Mouse (Mus musculus) layer of hippocampus, adult 9-11 months (tissue): ENCODE measurements around the gene Dmap1.

Experiments used
- DNase-seq: peaks from one replicate; pipeline ENCODE4 v3.0.0; 2022

The Dmap1 gene

DNA sequence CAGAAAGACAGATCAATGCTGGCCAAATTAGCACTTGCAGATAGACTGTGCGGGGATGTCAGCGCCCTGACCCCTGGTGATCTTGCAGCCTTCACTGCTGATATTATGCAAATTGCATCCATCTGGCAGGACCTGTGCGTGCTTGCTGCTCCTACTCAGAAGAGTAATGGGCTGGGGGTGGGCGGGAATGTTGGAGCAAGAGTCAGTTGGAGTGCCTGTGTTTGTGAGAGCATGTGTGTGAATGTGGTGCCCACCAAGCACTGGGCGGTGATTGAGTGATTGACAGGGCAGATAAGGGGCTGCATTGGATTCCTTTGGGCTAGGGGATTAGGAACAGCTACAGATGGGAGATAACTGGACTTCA lies 26.6 kb downstream of the Dmap1 start:
- DNase-seq = no peak

DNA sequence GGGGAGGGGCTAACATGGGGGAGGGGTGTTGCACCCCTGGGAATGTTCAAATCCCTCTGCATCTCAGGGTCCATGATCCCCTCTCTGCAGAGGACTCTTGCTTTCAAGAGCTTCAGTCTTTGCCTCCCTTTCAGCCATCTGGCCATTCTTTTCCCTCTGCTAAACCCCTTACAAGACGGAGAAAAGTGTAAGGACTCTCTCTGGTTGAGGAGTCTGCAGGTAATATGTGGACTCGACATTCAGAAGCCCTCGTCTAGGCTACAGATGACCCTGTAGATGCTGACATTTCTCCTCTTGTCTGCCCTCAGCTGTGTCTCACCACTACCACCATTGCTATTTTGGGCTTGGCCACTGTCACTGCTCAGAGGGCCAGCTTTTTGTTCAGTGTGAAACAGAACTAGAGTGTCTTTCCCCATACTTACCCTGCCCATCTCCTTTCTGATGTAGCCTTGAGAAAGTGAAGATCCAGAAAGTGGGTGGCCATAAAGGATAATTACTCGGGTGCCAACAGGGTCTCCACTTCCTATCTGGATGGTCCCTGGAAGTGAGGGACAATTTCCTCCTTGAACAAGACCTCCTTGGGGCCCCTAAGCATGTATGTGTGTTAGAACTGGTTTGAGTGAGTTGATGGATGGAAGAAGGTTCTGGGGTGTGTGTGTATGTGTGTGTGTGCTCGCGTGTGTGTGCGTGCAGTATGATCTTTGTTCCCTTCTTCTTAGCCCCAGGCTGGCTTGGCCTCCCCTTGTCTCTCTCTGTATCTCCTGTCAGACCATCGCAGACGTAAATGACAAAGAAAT lies 27.2 kb downstream of the Dmap1 start:
- no peak for DNase-seq

DNA sequence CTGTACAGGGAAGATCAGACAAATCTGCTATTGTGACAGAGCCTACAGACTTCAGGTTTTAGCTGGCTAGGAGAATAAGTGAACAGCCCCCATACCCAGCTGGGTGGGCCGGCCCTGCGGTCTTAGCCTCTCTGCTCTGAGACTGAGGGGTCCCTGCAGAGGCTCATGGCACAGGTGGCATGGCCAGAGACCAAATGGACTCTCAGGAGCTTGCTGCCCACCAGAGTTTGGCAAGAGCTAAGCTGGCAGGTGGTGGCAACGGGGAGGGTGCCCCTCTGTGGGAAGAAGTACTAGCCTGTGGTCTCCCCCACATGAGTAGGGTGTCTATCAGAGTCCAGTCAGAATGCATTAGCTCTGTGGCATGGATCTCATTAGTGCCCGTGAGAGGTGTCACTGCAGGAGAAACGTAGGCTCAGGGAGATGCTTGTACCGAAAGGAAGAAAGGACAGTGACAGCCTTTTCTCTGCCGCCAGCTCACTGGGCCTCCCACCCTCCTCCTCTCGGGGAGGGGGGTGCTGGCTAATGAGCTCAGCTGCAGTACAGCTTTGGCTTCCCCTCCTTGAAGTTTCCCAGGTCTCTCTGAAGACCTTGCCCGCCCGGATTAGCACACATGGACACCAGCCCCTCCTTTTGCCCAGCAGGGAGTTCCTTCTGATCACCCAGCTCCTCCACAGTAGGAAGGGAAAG lies 27.9 kb downstream of the Dmap1 start:
- DNase-seq = no peak

DNA sequence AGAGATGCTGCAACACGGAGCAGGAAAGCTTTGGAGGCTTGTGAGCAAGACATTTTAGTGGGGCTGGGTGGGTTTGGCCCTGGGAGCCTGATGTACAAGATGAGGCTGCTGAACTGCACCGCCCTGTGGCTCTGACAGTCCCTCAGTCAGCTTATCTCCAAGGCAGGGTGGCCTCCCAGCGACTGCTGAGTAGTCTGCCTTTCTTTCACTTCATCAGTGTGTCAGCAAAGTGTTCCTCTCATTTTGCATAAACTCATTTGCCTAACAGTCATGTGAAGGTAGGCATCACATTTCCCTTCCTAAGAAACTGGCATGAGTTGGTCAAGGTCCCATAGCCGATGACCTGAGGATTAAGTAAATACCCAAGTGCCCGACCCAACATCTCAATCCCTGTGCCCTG lies 29.3 kb downstream of the Dmap1 start:
- DNase-seq = no peak

DNA sequence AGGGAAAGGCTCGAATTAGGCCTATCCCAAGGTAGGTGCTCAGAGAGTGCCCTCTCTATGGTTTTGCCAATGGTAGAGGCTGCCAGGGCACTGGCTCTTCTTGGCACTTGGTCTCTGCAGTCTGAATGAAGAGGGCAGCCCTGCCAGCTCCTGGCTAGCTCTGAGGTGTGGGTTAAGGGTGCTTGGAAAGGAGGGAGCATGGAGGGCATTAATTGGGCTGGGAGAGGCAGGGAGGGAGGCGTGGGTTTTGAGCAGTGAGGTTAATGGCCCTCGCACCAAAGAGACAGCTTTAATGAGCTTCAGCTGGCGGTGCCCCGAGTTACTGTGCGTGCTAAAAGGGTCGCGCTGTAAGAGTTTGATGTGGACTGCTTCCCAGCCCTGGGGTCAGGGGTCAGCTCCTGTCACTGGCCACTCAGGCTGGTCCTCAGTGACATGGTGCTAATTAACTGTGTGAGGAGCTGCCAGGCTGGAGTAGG lies 30.4 kb downstream of the Dmap1 start:
- DNase-seq = peak; percentile 73

DNA sequence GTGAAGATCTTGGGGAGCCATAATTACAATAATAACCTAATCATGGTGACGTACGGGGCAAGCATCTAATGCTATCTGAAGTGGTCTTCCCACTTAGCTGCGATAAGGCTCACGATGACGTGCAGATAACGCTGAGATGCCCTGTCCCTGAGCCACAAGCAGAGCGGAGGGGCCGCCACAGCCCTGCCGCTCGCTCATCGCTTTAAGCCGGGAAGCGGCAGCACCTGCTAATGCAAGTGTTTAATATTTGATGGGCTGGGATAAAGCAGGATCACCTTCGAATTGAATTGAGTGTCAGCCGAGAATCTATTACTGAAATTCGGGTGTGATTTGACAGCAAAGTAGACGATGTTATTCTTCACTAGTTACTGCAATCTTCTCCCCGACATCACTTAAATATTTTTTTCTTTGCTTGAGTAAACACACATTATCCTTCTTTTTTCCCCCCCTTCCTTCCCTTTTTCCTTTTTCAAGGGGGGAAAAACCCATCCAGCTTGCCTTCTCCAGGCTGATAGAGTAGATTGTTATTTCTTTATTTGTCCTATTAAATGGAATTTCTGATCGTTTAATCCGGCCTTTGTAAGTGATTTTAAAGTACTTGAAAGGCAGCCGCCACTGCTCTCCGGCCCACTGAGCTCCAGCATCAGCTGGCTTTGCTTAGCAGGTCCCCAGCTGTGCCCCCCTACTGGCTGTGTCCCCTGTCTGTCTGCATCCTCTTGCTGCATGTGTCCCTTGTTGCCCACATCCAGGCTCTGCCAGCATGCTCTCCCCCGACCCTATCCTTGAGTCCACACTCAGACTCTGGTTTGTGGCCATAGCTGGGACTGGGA lies 34.9 kb downstream of the Dmap1 start:
- DNase-seq = no peak

DNA sequence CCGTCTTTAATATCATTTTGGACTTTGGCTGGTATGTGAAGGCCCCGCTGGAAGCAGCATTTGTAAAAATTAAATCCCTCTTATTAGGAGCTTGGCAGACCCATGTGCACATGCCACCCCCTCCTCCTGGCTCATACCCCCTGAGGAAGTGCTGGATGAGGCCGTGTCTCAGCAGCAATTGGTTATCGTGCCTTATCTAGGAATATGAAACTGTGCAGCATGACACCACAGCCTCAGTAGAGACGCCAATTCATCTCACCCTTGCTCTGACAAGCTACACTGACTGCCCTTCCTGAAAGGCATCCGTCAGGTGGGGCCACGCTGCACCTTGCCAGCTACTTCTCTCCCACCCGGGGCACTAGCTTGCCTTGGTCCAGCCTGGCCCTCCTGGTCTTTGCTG lies 35.6 kb downstream of the Dmap1 start:
- no peak for DNase-seq

DNA sequence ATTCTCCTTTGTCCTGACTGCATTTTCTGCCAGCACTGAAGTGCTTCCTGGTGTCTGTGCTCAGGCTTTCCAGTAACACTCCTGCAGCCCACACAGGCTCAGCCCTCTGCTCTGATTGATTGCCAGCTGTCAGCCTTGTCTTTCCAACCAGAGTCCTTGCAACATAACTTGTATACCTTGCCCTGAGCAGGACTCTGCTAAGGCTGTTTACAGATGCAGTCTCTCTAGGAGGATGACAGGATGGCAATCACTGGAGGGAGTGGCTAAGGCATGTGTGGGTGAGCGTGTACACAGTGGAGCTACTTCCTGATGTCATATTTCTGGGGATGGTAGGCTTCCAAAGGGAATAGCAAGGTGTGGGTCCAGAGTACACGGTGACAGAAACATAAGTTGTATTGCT lies 36.2 kb downstream of the Dmap1 start:
- no peak for DNase-seq

DNA sequence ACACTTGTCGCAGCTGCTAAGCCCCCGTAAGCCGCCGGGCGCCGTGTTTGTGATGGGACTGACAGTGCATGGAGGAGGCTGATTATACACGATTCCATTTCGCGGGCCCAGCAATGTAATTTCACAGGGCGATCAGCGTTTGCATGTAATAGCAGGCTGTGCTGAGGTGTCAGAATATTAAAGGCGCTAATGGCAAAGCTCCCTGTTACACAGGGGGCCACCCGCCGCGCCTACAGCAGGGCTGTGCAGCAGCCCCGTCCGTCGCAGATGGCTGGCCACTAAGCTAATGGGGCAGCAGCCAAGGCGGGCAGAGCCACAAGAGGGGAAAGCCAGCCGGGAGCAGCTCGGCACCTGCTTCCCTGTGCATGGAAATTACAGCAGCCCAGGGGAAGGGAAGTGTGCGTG lies 37.0 kb downstream of the Dmap1 start:
- peak; percentile 34 for DNase-seq

DNA sequence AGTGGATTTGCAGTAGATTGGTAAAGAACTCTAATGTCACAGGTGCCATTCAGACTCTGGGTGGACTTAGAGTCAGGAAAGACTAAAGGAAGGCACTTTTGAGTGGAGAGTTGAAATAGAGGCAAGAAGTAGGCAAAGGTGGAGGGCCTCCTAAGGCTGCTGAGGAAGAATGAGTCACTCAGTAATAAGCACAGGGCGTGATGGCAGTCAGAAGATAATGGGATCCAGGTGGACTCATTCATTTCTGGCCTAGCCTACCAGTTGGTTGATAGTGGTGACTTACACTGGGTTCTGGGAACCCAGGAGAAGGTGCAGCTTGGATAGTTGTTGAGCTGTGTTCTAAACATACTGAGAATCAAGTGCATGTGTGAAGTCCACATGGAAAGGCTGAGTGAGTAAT lies 40.3 kb downstream of the Dmap1 start:
- no peak for DNase-seq

DNA sequence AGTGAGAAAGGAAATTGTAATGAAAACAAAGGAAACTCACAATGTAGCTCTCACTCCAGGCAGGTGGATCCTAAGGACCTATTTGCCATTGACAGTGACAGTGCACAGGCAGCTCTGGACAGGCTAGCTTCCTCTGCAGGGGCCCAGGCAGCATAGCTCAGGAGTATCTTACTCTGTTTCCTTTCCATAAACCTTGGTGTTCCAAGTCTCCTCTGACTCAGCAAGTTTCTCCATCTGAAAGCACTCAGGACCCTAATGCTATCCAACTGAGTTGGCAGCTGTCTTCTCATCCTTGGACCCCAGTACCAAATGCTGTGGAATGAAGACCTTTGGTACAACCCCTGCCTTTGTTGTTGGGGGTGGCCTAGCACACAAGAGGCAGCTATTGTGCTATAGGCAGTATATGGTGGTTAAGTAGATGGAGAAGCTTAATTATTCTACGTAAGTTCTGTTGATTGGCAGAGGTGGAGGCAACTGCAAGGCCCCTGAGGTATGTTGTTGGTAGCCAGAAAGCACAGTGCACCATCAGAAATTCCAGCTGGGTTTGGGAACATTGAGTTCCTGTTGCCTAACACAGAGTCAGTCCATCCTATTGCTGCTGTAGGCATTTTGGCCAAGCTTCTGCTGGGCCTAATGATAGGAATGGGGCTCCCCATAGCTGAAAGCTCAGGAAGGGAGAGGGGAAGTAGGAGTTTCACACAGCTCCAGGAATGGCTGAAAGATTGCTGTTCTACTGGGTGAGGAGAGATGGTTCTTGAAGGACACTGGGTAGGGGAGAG lies 41.0 kb downstream of the Dmap1 start:
- DNase-seq = no peak

DNA sequence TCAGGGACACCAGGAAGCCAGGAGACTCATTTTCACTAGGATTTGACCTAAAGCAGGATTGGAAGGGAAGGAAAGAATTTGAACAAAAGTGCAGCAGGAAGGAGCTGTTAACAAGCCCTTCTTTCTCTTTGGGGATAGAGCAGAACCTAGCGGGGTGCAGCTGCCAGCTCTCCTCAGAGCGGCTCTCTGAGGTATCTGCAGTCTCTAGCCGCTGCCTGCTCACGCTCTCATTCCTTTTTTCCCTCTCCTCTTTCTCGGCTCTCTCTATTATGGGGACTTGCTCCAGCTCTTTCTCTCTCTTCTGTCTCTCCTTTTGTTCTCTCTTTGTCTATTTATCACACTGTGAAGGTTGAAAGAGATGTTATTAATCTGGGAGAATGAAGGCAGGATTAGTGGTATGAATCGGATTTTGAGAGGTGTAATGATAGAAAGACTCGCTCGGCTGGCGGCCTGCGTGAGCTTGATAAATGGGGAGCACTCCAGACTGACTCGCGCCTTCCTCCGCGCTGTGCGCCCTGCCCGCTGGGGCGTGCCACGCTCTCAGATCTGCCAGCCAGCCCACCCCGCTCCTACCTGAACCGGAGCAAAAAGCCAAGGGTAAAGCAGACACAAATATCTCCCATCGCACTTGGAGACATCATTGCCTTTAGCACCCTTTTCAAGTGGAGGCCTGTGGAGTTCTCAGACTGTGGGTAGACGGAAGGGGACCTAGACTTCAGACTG lies 45.0 kb downstream of the Dmap1 start:
- no peak for DNase-seq

DNA sequence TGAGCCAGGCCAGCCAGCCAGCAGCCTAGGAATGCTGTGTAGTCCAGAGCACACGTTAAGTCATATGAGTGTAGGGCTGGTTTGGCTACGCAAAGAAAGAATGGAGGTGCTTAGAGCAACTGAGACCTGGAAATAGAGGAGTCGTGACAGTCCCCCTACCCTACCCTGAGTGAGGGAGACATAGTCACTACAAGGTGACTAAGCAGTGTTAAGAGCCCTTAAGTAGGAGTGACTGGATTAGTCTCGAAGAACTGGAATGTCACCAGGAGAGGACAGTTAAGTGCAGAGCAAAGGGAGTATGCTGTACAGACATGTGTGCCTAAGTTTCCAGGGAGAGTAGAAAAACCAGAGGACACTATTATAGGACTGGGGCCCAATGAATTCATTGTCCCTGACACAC lies 45.9 kb downstream of the Dmap1 start:
- DNase-seq = no peak

DNA sequence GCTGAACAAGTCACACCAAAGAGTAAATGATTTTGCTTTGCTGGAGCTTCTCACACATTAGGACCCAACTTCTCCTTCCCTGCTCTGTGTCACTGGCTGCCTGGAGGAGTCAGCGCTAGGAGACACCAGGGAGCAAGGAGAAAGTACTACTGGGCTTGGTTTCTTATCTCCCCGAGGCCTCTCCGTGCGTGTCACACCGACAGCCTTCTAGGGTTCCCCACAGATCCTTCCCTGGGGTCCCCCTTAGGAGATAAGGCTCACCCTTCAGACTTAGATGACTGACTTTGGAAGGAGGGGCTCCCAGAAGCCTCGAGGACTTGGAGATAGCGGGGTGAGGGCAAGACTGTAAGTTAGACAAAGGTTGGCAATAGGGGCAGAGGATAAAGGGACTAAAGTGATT lies 47.4 kb downstream of the Dmap1 start:
- DNase-seq = no peak

DNA sequence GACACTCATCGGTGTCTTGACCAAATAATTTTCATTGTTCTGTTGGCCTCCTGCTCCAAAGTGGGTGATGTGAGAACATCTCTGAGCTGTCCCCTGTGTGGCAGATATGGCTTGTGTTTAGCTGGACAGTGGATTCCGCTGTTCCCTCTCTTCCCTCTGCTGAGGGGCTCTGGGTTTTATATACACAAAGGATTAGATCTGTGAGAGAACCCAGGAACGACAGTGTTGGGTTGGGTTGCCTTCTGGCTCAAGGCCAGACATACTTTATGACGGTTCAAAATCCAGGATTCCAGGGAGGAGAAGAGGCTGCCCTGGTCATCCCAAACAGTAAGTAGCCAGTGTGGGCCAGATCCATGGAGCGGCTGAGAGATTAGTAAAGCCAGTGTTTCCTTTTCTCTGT lies 48.5 kb downstream of the Dmap1 start:
- DNase-seq = no peak

DNA sequence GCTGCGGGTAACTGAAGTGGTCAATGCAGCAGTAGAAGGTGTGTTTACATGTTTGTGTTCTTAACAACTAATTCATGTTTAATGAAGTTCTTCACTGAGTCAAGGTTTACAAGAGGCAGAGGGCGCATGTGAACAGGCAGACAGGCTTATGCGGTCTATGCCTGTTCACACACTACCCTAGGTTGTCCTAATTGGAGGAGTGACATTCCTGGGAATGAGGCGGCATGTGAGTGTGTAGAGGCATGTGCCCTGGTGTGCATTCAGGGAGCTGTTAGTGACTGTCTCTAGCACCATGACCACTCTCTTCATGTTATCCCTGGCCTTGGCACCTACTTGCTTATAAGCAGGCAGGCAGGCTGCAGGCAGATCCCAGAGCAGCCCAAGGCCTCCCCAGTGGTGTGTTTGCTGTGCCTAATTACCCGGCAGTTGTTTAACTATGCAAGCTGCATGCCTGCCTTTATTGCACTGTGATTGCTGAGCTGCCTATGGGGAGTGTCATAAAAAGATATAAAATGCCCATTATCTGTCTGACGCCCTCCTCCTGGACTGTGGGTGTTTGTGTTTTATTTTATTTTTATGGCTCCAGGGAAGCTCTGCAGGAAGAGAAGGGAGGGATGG lies 51.9 kb downstream of the Dmap1 start:
- DNase-seq = no peak

DNA sequence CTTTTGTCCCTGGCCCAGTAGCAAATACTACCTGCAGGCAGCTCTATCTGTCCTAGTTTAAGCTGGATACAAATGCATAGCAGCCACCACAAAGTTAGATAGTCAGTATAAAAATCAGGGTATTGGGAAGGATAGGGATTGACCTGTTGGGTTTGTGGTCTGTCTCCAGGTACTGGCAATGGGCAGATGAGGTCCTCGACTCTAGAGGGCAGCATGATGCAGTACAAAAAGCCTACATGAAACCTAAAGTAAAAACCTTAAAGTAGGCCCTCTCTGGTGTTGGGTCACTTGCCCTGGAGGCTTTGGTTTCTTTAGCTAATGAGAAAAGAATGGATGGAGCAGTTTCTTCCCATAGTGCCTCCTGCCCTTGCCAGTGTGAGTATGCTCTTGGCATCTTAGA lies 53.6 kb downstream of the Dmap1 start:
- DNase-seq = no peak
